Comparison of ENCODE assay signal across 29 mouse cellular contexts in the genomic region with DNA sequence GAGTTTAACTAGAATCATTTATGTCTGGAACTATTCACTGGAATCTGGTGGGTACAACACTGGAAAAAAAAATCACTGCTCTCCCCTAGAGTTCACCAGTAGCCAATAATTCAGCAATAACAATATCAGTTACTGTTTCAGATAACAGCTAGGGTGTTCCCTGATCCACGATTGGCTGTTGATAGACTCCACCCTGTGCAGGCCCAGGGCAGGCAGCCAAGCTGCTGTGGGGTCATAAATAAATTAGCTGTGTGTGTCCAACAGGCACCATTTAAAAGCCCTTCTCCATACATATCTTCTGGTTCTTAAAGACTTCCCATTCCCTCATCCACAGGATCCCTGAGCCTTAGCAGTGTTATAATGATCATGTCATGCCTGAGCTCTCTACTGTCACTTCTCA.
DNase-seq lines count a peak whose midpoint lies in the region; ATAC-seq and TF ChIP-seq lines count a peak whose summit lies in the region.
"Had no signal": no experiment of that assay in that cellular context is flagged by ENCODE, and none has a peak within 500 bp of the region (broad histone marks: within the 10 kb centered on the region; RNA-seq: fewer than 3 reads in every experiment).

No protein-coding gene starts in this region.

- 38% methylated on average over 1 of the region's 1 CpGs for WGBS in kidney, postnatal 0 days
- WGBS in intestine, embryonic 16.5 days = 31% methylated on average over 1 of the region's 1 CpGs

- H3K4me3 ChIP-seq in kidney, postnatal 0 days (replicated peaks; ENCODE audit: low read depth, low read length) = no peak overlapping the region
- no peak overlapping the region for H3K4me3 ChIP-seq in intestine, embryonic 16.5 days (ENCODE audit: low read length)
- H3K4me3 ChIP-seq: embryonic facial prominence, embryonic 13.5 days; forebrain, embryonic 10.5 days; forebrain, embryonic 15.5 days; heart, embryonic 15.5 days; hindbrain, embryonic 12.5 days; limb, embryonic 10.5 days; limb, embryonic 15.5 days; liver, embryonic 13.5 days had no signal

- H3K9ac ChIP-seq in kidney, postnatal 0 days (ENCODE audit: low read depth, low read length) = no peak overlapping the region
- no peak overlapping the region for H3K9ac ChIP-seq in intestine, embryonic 16.5 days (ENCODE audit: low read depth, low read length)
- H3K9ac ChIP-seq: embryonic facial prominence, embryonic 13.5 days; forebrain, embryonic 15.5 days; heart, embryonic 15.5 days; hindbrain, embryonic 12.5 days; limb, embryonic 15.5 days; liver, embryonic 13.5 days had no signal

- peak; percentile 10 for DNase-seq in adrenal gland, adult 2 months
- DNase-seq in adrenal gland, adult (ENCODE audit: inconsistent age in 2 of 2, low spot score in 1 of 2) = no peak
- peak; percentile 77 for DNase-seq in heart, adult 11 months
- no peak for DNase-seq in heart, adult 18-20 months
- peak; percentile 30 for DNase-seq in kidney, postnatal 0 days (ENCODE audit: low spot score)
- DNase-seq in kidney, adult 8-10 months = no peak
- no peak for DNase-seq in embryo, embryonic 10.5 days (ENCODE audit: low spot score)
- DNase-seq: cerebellum, adult 11-12 months; cerebellum, adult 9-11 months; heart, postnatal 36 days; layer of hippocampus, adult 9-11 months; liver, embryonic 13.5 days; lung, adult 2 months; lung, postnatal 36 days; right cerebral cortex, adult 18-20 months; spleen, adult 18-20 months; thymus, postnatal 14 days had no signal

- H3K4me2 ChIP-seq in kidney, postnatal 0 days (ENCODE audit: low read length) = no peak overlapping the region
- no peak overlapping the region for H3K4me2 ChIP-seq in intestine, embryonic 16.5 days (ENCODE audit: low read depth, low read length)
- H3K4me2 ChIP-seq: embryonic facial prominence, embryonic 13.5 days; forebrain, embryonic 15.5 days; heart, embryonic 15.5 days; hindbrain, embryonic 12.5 days; limb, embryonic 15.5 days; liver, embryonic 13.5 days; midbrain, embryonic 11.5 days had no signal

- ATAC-seq in kidney, postnatal 0 days (replicated peaks; ENCODE audit: low FRiP score, low read depth) = no peak
- peak; percentile 84 for ATAC-seq in intestine, embryonic 16.5 days
- ATAC-seq: activated CD4-positive, CD25-positive, alpha-beta regulatory T cell, adult 4 months; forebrain, embryonic 15.5 days; midbrain, embryonic 16.5 days had no signal

- H3K27me3 ChIP-seq in kidney, postnatal 0 days (ENCODE audit: insufficient read depth, low read length) = no peaks in the 10 kb centered on the region
- no peaks in the 10 kb centered on the region for H3K27me3 ChIP-seq in intestine, embryonic 16.5 days (replicated peaks; ENCODE audit: control insufficient read depth, insufficient read depth, low read length)
- H3K27me3 ChIP-seq: CH12.LX; embryonic facial prominence, embryonic 13.5 days; forebrain, embryonic 15.5 days; heart, embryonic 15.5 days; hindbrain, embryonic 12.5 days; limb, embryonic 15.5 days; liver, embryonic 13.5 days had no signal

- no peak overlapping the region for H3K27ac ChIP-seq in kidney, postnatal 0 days
- no peak overlapping the region for H3K27ac ChIP-seq in intestine, embryonic 16.5 days (ENCODE audit: low read length)
- H3K27ac ChIP-seq: embryonic facial prominence, embryonic 13.5 days; forebrain, embryonic 10.5 days; forebrain, embryonic 15.5 days; heart, embryonic 15.5 days; hindbrain, embryonic 12.5 days; limb, embryonic 10.5 days; limb, embryonic 15.5 days; liver, embryonic 13.5 days had no signal

- no peaks in the 10 kb centered on the region for H3K36me3 ChIP-seq in kidney, postnatal 0 days (ENCODE audit: insufficient read depth, low read length)
- H3K36me3 ChIP-seq in intestine, embryonic 16.5 days (ENCODE audit: control insufficient read depth, insufficient read depth, low read length) = no peaks in the 10 kb centered on the region
- H3K36me3 ChIP-seq: embryonic facial prominence, embryonic 13.5 days; forebrain, embryonic 10.5 days; forebrain, embryonic 15.5 days; heart, embryonic 15.5 days; hindbrain, embryonic 12.5 days; limb, embryonic 10.5 days; limb, embryonic 15.5 days; liver, embryonic 13.5 days had no signal

- TF ChIP-seq CTCF in kidney, postnatal 0 days (IDR thresholded peaks at IDR 0.05; ENCODE audit: low read depth) = no peak

- H3K9me3 ChIP-seq in kidney, postnatal 0 days (replicated peaks; ENCODE audit: low read length) = no peaks in the 10 kb centered on the region
- H3K9me3 ChIP-seq in intestine, embryonic 16.5 days (ENCODE audit: control insufficient read depth, low read length) = no peaks in the 10 kb centered on the region
- H3K9me3 ChIP-seq: embryonic facial prominence, embryonic 13.5 days; forebrain, embryonic 10.5 days; forebrain, embryonic 15.5 days; heart, embryonic 15.5 days; hindbrain, embryonic 12.5 days; limb, embryonic 10.5 days; limb, embryonic 15.5 days; liver, embryonic 13.5 days had no signal

- H3K4me1 ChIP-seq in kidney, postnatal 0 days (replicated peaks; ENCODE audit: insufficient read depth, low read length) = no peaks in the 10 kb centered on the region
- H3K4me1 ChIP-seq in intestine, embryonic 16.5 days (ENCODE audit: control insufficient read depth, insufficient read depth, low read length) = no peaks in the 10 kb centered on the region
- H3K4me1 ChIP-seq: embryonic facial prominence, embryonic 13.5 days; forebrain, embryonic 10.5 days; forebrain, embryonic 15.5 days; heart, embryonic 15.5 days; hindbrain, embryonic 12.5 days; limb, embryonic 10.5 days; limb, embryonic 15.5 days; liver, embryonic 13.5 days had no signal

Comparison
In these comparisons a context has a peak if more than half of its experiments do, and no peak if none do; other contexts are left out.
1. DNase-seq: peak in adrenal gland, adult 2 months (single experiment), heart, adult 11 months (single experiment) and kidney, postnatal 0 days (single experiment); none in adrenal gland, adult (0 of 2), heart, adult 18-20 months (0 of 2), kidney, adult 8-10 months (0 of 2) and embryo, embryonic 10.5 days (single experiment).